ENCODE assay signal across 15 mouse cellular contexts in the genomic region with DNA sequence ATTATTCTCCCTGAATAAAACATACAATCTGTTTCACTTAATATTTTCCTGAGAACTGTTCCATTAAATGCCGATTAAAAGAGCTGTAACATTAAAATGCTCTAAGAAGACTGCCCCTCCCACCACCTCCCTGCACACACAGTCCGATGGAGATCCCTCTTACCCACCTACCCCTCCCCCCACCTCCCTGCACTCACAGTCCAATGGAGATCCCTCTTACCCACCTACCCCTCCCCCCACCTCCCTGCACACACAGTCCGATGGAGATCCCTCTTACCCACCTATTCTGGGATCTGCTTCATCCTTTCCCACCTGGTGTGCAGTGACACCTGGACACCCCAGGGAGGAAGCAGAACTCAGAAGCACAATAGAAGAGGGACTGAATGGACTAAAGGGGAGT.
"Had no signal": no experiment of that assay in that cellular context is flagged by ENCODE, and none has a peak within 500 bp of the region (broad histone marks: within the 10 kb centered on the region; RNA-seq: fewer than 3 reads in every experiment).

No protein-coding gene starts in this region.

- H3K4me2 ChIP-seq: limb, embryonic 13.5 days; liver, embryonic 12.5 days; liver, embryonic 15.5 days had no signal

- H3K4me1 ChIP-seq: limb, embryonic 10.5 days; limb, embryonic 13.5 days; liver, embryonic 12.5 days; liver, embryonic 15.5 days had no signal

- H3K9me3 ChIP-seq: limb, embryonic 10.5 days; limb, embryonic 13.5 days; liver, embryonic 12.5 days; liver, embryonic 15.5 days had no signal

- H3K9ac ChIP-seq: limb, embryonic 13.5 days; liver, embryonic 12.5 days; liver, embryonic 15.5 days had no signal

- ATAC-seq: liver, embryonic 12.5 days had no signal

- H3K27ac ChIP-seq: kidney, postnatal 0 days; layer of hippocampus, adult 2 months; limb, embryonic 10.5 days; limb, embryonic 13.5 days; liver, embryonic 12.5 days; liver, embryonic 15.5 days had no signal

- H3K27me3 ChIP-seq: limb, embryonic 13.5 days; liver, embryonic 12.5 days; liver, embryonic 15.5 days had no signal

- DNase-seq: kidney, adult 2 months; kidney, postnatal 25 days; layer of hippocampus, adult 9-11 months; liver; lung, adult 18-20 months; lung, postnatal 14 days; lung, postnatal 4 days; thymus, adult 18-20 months; thymus, postnatal 36 days had no signal

- H3K36me3 ChIP-seq: limb, embryonic 10.5 days; limb, embryonic 13.5 days; liver, embryonic 12.5 days; liver, embryonic 15.5 days had no signal

- H3K4me3 ChIP-seq: layer of hippocampus, adult 2 months; limb, embryonic 10.5 days; limb, embryonic 13.5 days; liver, embryonic 12.5 days; liver, embryonic 15.5 days had no signal
